ENCODE assay signal across 15 mouse cellular contexts in genomic region chr2:51090688-51091087, GRCm38 (mm10). TPM values are rescaled to one million over a fixed set of nuclear protein-coding genes. Genes with fewer than 3 reads are reported as not detected.
DNase-seq lines count a peak whose midpoint lies in the region; ATAC-seq and TF ChIP-seq lines count a peak whose summit lies in the region.
"Had no signal": no experiment of that assay in that cellular context is flagged by ENCODE, and none has a peak within 500 bp of the region (broad histone marks: within the 10 kb centered on the region; RNA-seq: fewer than 3 reads in every experiment).

No protein-coding gene starts in this region.

- no peaks in the 10 kb centered on the region for H3K9me3 ChIP-seq in embryonic facial prominence, embryonic 10.5 days
- H3K9me3 ChIP-seq in forebrain, embryonic 16.5 days (ENCODE audit: control insufficient read depth, low read length) = no peaks in the 10 kb centered on the region
- H3K9me3 ChIP-seq in midbrain, embryonic 11.5 days (ENCODE audit: control insufficient read depth, low read length) = no peaks in the 10 kb centered on the region
- H3K9me3 ChIP-seq: embryonic facial prominence, embryonic 12.5 days; heart, embryonic 12.5 days; liver, embryonic 12.5 days; neural tube, embryonic 15.5 days had no signal

- H3K4me2 ChIP-seq in forebrain, embryonic 16.5 days (ENCODE audit: low read length) = no peak overlapping the region
- no peak overlapping the region for H3K4me2 ChIP-seq in midbrain, embryonic 11.5 days
- H3K4me2 ChIP-seq: embryonic facial prominence, embryonic 12.5 days; heart, embryonic 12.5 days; liver, embryonic 12.5 days; neural tube, embryonic 15.5 days had no signal

- 84% methylated on average over 7 of the region's 7 CpGs for WGBS in embryonic facial prominence, embryonic 10.5 days
- WGBS in forebrain, embryonic 16.5 days = 41% methylated on average over 7 of the region's 7 CpGs
- WGBS in midbrain, embryonic 11.5 days = 56% methylated on average over 7 of the region's 7 CpGs

- peaks cover 38% of the 10 kb centered on the region for H3K4me1 ChIP-seq in embryonic facial prominence, embryonic 10.5 days
- peaks cover 41% of the 10 kb centered on the region for H3K4me1 ChIP-seq in forebrain, embryonic 16.5 days (replicated peaks; ENCODE audit: control insufficient read depth, insufficient read depth, low read length)
- H3K4me1 ChIP-seq in midbrain, embryonic 11.5 days (ENCODE audit: control insufficient read depth, insufficient read depth, low read length) = peaks cover 45% of the 10 kb centered on the region
- H3K4me1 ChIP-seq: liver, embryonic 12.5 days had no signal

- DNase-seq in layer of hippocampus, adult 9-11 months = peak; percentile 7
- no peak for DNase-seq in layer of hippocampus, adult 2 months (ENCODE audit: low spot score in 2 of 2)
- no peak for DNase-seq in embryonic facial prominence, embryonic 10.5 days (ENCODE audit: low spot score)
- DNase-seq in midbrain, embryonic 11.5 days (ENCODE audit: low spot score, missing footprints) = peak; percentile 88
- DNase-seq in natural killer cell, adult 2 months (ENCODE audit: low spot score in 2 of 2) = no peak
- DNase-seq in kidney, adult 9 months = no peak
- DNase-seq in frontal cortex, adult 2 months (ENCODE audit: extremely low spot score in 1 of 2, low spot score in 1 of 2) = no peak
- DNase-seq: adrenal gland, adult 2 months; cerebellum, adult 9-10 months; gastrocnemius, postnatal 36 days had no signal

- H3K27ac ChIP-seq in layer of hippocampus, adult 2 months = no peak overlapping the region
- peak overlapping the region; percentile 21 for H3K27ac ChIP-seq in embryonic facial prominence, embryonic 10.5 days (replicated peaks)
- H3K27ac ChIP-seq in forebrain, embryonic 16.5 days (ENCODE audit: low read length) = peak overlapping the region; percentile 17; the same call in 1 of the 2 replicates
- H3K27ac ChIP-seq in midbrain, embryonic 11.5 days (ENCODE audit: low read depth, low read length) = peak overlapping the region; percentile 56; the same call in 1 of the 2 replicates
- H3K27ac ChIP-seq: embryonic facial prominence, embryonic 12.5 days; liver, embryonic 12.5 days; neural tube, embryonic 15.5 days had no signal

- H3K27me3 ChIP-seq in embryonic facial prominence, embryonic 10.5 days (replicated peaks; ENCODE audit: low read depth, poor library complexity, severe bottlenecking) = no peaks in the 10 kb centered on the region
- H3K27me3 ChIP-seq in forebrain, embryonic 16.5 days (replicated peaks; ENCODE audit: control insufficient read depth, insufficient read depth, low read length) = no peaks in the 10 kb centered on the region
- H3K27me3 ChIP-seq in midbrain, embryonic 11.5 days (ENCODE audit: control insufficient read depth, insufficient read depth, low read length) = no peaks in the 10 kb centered on the region
- H3K27me3 ChIP-seq: embryonic facial prominence, embryonic 12.5 days; liver, embryonic 12.5 days; neural tube, embryonic 15.5 days had no signal

- no peak overlapping the region for H3K4me3 ChIP-seq in layer of hippocampus, adult 2 months
- no peak overlapping the region for H3K4me3 ChIP-seq in embryonic facial prominence, embryonic 10.5 days
- H3K4me3 ChIP-seq in forebrain, embryonic 16.5 days (replicated peaks; ENCODE audit: low read length) = no peak overlapping the region
- H3K4me3 ChIP-seq in midbrain, embryonic 11.5 days (ENCODE audit: low read depth, low read length) = no peak overlapping the region
- H3K4me3 ChIP-seq: embryonic facial prominence, embryonic 12.5 days; heart, embryonic 12.5 days; liver, embryonic 12.5 days; neural tube, embryonic 15.5 days had no signal

- H3K9ac ChIP-seq in forebrain, embryonic 16.5 days (replicated peaks; ENCODE audit: low read depth, low read length) = no peak overlapping the region
- no peak overlapping the region for H3K9ac ChIP-seq in midbrain, embryonic 11.5 days (ENCODE audit: low read length)
- H3K9ac ChIP-seq: embryonic facial prominence, embryonic 12.5 days; heart, embryonic 12.5 days; liver, embryonic 12.5 days; neural tube, embryonic 15.5 days had no signal

- no peaks in the 10 kb centered on the region for H3K36me3 ChIP-seq in embryonic facial prominence, embryonic 10.5 days (replicated peaks)
- no peaks in the 10 kb centered on the region for H3K36me3 ChIP-seq in forebrain, embryonic 16.5 days (ENCODE audit: control insufficient read depth, insufficient read depth)
- H3K36me3 ChIP-seq in midbrain, embryonic 11.5 days (ENCODE audit: control insufficient read depth, insufficient read depth, low read length) = no peaks in the 10 kb centered on the region
- H3K36me3 ChIP-seq: embryonic facial prominence, embryonic 12.5 days; heart, embryonic 12.5 days; liver, embryonic 12.5 days; neural tube, embryonic 15.5 days had no signal

- peak; percentile 48 for ATAC-seq in forebrain, embryonic 16.5 days
- ATAC-seq in midbrain, embryonic 11.5 days (ENCODE audit: low FRiP score) = no peak; the same call in 1 of the 2 replicates
- ATAC-seq: liver, embryonic 12.5 days had no signal

- TF ChIP-seq CTCF in layer of hippocampus, adult 2 months (conservative IDR thresholded peaks at IDR 0.05) = no peak

RNA-seq across cellular contexts. Expression of gene Rnd3, which starts 58.2 kb away (rescaled TPM):
- total RNA-seq in layer of hippocampus, adult 2 months (2021) = 10 to 100 TPM; 13.2 to 14.1 TPM
- polyA plus RNA-seq in embryonic facial prominence, embryonic 10.5 days (2016; fragmentation: Nextera tagmentation; extraction: Ambion mirVana) = 133 and 142 TPM in 2 replicates
- polyA plus RNA-seq in forebrain, embryonic 16.5 days (2015; fragmentation: Nextera tagmentation; extraction: Ambion mirVana) = 118 and 132 TPM in 2 replicates
- 338 and 393 TPM in 2 replicates for polyA plus RNA-seq in midbrain, embryonic 11.5 days (2014; fragmentation: Nextera tagmentation; extraction: Ambion mirVana)
- 26.7 and 27.7 TPM in 2 replicates for polyA plus RNA-seq in frontal cortex, adult 2 months (2012; rRNA removed)

Comparison
In these comparisons a context has a peak if more than half of its experiments do, and no peak if none do; other contexts are left out.
1. DNase-seq: peak in layer of hippocampus, adult 9-11 months (single experiment) and midbrain, embryonic 11.5 days (single experiment); none in layer of hippocampus, adult 2 months (0 of 2), embryonic facial prominence, embryonic 10.5 days (single experiment), natural killer cell, adult 2 months (0 of 2), kidney, adult 9 months (single experiment) and frontal cortex, adult 2 months (0 of 2).